Comparison of ENCODE assay signal across 9 mouse cellular contexts in genomic region chr2:150674900-150675299, GRCm38 (mm10). TPM values are rescaled to one million over a fixed set of nuclear protein-coding genes. Genes with fewer than 3 reads are reported as not detected.
DNase-seq lines count a peak whose midpoint lies in the region; ATAC-seq and TF ChIP-seq lines count a peak whose summit lies in the region.
"Had no signal": no experiment of that assay in that cellular context is flagged by ENCODE, and none has a peak within 500 bp of the region (broad histone marks: within the 10 kb centered on the region; RNA-seq: fewer than 3 reads in every experiment).

No protein-coding gene starts in this region.

- H3K27me3 ChIP-seq in intestine, embryonic 15.5 days (replicated peaks): no peaks in the 10 kb centered on the region
- H3K27me3 ChIP-seq in midbrain, postnatal 0 days (ENCODE audit: insufficient read depth, low read length): no peaks in the 10 kb centered on the region
- no peaks in the 10 kb centered on the region for H3K27me3 ChIP-seq in splenic B cell, adult 2 months (ENCODE audit: control insufficient read depth, insufficient read depth, low read length, poor library complexity, severe bottlenecking)

- 0% methylated on average over 2 of the region's 2 CpGs for WGBS in intestine, embryonic 15.5 days
- 6% methylated on average over 2 of the region's 2 CpGs for WGBS in midbrain, postnatal 0 days

- no peak overlapping the region for H3K4me2 ChIP-seq in intestine, embryonic 15.5 days (replicated peaks)
- H3K4me2 ChIP-seq in midbrain, postnatal 0 days (ENCODE audit: low read depth, low read length, poor library complexity, severe bottlenecking): no peak overlapping the region

- H3K27ac ChIP-seq in intestine, embryonic 15.5 days: no peak overlapping the region
- no peak overlapping the region for H3K27ac ChIP-seq in midbrain, postnatal 0 days (ENCODE audit: low read depth, low read length)

- peak; percentile 58 for DNase-seq in right cerebral cortex, adult 18-20 months
- DNase-seq in right cerebral cortex, postnatal 36 days (ENCODE audit: low spot score in 2 of 2): no peak
- peak; percentile 77 to 79 for DNase-seq in cerebellum, postnatal 10 days
- DNase-seq in frontal cortex, postnatal 36 days (ENCODE audit: low spot score in 2 of 2): peak; percentile 54 to 69
- DNase-seq in liver: peak; percentile 78
- DNase-seq in midbrain, postnatal 0 days (ENCODE audit: low spot score): peak; percentile 87
- peak; percentile 91 for DNase-seq in splenic B cell, adult 2 months (ENCODE audit: low read depth, low spot score)

- H3K9me3 ChIP-seq in intestine, embryonic 15.5 days: no peaks in the 10 kb centered on the region
- no peaks in the 10 kb centered on the region for H3K9me3 ChIP-seq in midbrain, postnatal 0 days (ENCODE audit: low read length)

- peak; percentile 71 for ATAC-seq in intestine, embryonic 15.5 days
- ATAC-seq in midbrain, postnatal 0 days (ENCODE audit: low FRiP score): peak; percentile 48

- H3K9ac ChIP-seq in intestine, embryonic 15.5 days: no peak overlapping the region
- H3K9ac ChIP-seq in midbrain, postnatal 0 days (replicated peaks; ENCODE audit: low read length, poor library complexity, severe bottlenecking): no peak overlapping the region

- peak; percentile 80 for TF ChIP-seq CTCF in midbrain, postnatal 0 days (IDR thresholded peaks at IDR 0.05)

- H3K4me1 ChIP-seq in intestine, embryonic 15.5 days (replicated peaks): no peaks in the 10 kb centered on the region
- H3K4me1 ChIP-seq in midbrain, postnatal 0 days (ENCODE audit: insufficient read depth, low read length): no peaks in the 10 kb centered on the region

- H3K36me3 ChIP-seq in intestine, embryonic 15.5 days: no peaks in the 10 kb centered on the region
- H3K36me3 ChIP-seq in midbrain, postnatal 0 days (ENCODE audit: insufficient read depth, low read length): no peaks in the 10 kb centered on the region
- H3K36me3 ChIP-seq in splenic B cell, adult 2 months (ENCODE audit: control insufficient read depth, insufficient read depth, low read length, poor library complexity, severe bottlenecking): no peaks in the 10 kb centered on the region

- no peak overlapping the region for H3K4me3 ChIP-seq in intestine, embryonic 15.5 days (replicated peaks)
- no peak overlapping the region for H3K4me3 ChIP-seq in midbrain, postnatal 0 days (ENCODE audit: low read depth, low read length)
- H3K4me3 ChIP-seq: erythroblast, embryonic 14.5 days had no signal

RNA-seq across cellular contexts. Expression of gene Acss1, which starts 6.6 kb away (rescaled TPM):
- 20.4 and 24.6 TPM in 2 replicates for polyA plus RNA-seq in intestine, embryonic 15.5 days (2015; fragmentation: Nextera tagmentation; extraction: Ambion mirVana)
- 22.7 and 26.1 TPM in 2 replicates for total RNA-seq in midbrain, postnatal 0 days (2014; rRNA removed)
- 14.5 and 16.4 TPM in 2 replicates for polyA plus RNA-seq in midbrain, postnatal 0 days (2015; fragmentation: Nextera tagmentation; extraction: Ambion mirVana)

RNA-seq across cellular contexts. Expression of gene Vsx1, which starts 14.3 kb away (rescaled TPM):
- polyA plus RNA-seq in intestine, embryonic 15.5 days (2015; fragmentation: Nextera tagmentation; extraction: Ambion mirVana): not detected in 2 replicates
- 0.14 TPM in 1 of 2 replicates, not detected in the other for total RNA-seq in midbrain, postnatal 0 days (2014; rRNA removed)
- polyA plus RNA-seq in midbrain, postnatal 0 days (2015; fragmentation: Nextera tagmentation; extraction: Ambion mirVana): 0.07 and 0.11 TPM in 2 replicates
- polyA plus RNA-seq: erythroblast, embryonic 14.5 days had no signal

Comparison
In these comparisons a context has a peak if more than half of its experiments do, and no peak if none do; other contexts are left out.
1. DNase-seq: peak in right cerebral cortex, adult 18-20 months (single experiment), cerebellum, postnatal 10 days (2 of 2), frontal cortex, postnatal 36 days (2 of 2), liver (single experiment), midbrain, postnatal 0 days (single experiment) and splenic B cell, adult 2 months (single experiment); none in right cerebral cortex, postnatal 36 days (0 of 2).